Mouse (Mus musculus) bone marrow, adult 2 months (tissue): ENCODE measurements around the gene Nutm1. TPM values are rescaled to one million over a fixed set of nuclear protein-coding genes. Genes with fewer than 3 reads are reported as not detected.

ENCODE experiments used
- H3K27ac ChIP-seq: fragments of 200-500 bp; 2 replicates; pipeline ENCODE4 v1.5.1; 2012; ENCODE audit warnings: low read depth, mild to moderate bottlenecking, control low read depth, inconsistent platforms, low read length; ENCODE audit not compliant: control insufficient read depth, poor library complexity, insufficient read depth
- H3K4me1 ChIP-seq: fragments of 200-500 bp; 2 replicates; pipeline ENCODE4 v1.6.1; 2011; ENCODE audit warnings: low read length; ENCODE audit not compliant: control insufficient read depth, insufficient read depth
- H3K4me3 ChIP-seq: fragments of 200-500 bp; replicated peaks from 2 replicates; pipeline ENCODE3; 2011; ENCODE audit warnings: mild to moderate bottlenecking, low read depth, low read length, control low read depth; ENCODE audit not compliant: control insufficient read depth
- CTCF ChIP-seq: fragments of 200-500 bp; IDR thresholded peaks from 2 replicates; pipeline ENCODE4 v1.5.1; 2011; ENCODE audit warnings: low read length, control low read depth; ENCODE audit not compliant: control insufficient read depth, insufficient read depth
- POLR2A ChIP-seq: fragments of 200-500 bp; IDR thresholded peaks from 2 replicates; pipeline ENCODE4 v1.6.1; 2011; ENCODE audit warnings: low read depth, mild to moderate bottlenecking, control low read depth, low read length, borderline replicate concordance; ENCODE audit not compliant: control insufficient read depth
- WGBS: fragments of 180-500 bp; shearing (Covaris S2); methylation state at CpG from one replicate; pipeline ENCODE4 v1.1.7; 2018; 5-methylcytosine and 5-hydroxymethylcytosine counted together
- polyA plus RNA-seq: library from polyadenylated mRNA; stranded (reverse); fragments of >200 nt; gene quantifications from 2 replicates; pipeline ENCODE4 v1.2.4, GENCODE M21; 2011; ENCODE audit warnings: low replicate concordance; ENCODE audit not compliant: missing spikeins, insufficient read depth, insufficient read length

Gene Nutm1
- polyA plus RNA-seq, 1 experiment = not detected

- Histone ChIP-seq H3K4me3 (no peak overlapping the region), H3K4me1 (no peaks in the 10 kb centered on the region; the same call in 1 of the 2 replicates), H3K27ac (no peak overlapping the region; the same call in 1 of the 2 replicates)
- WGBS = 25% methylated on average over 1 of the region's 1 CpGs
- TF ChIP-seq POLR2A = no peak
- no peak for TF ChIP-seq CTCF
These were observed 26.5 kb downstream of the Nutm1 start for GRCm38 (mm10) chr2:112232623-112233022.

GRCm38 (mm10) chr2:112224356-112224755 is 34.7 kb downstream of the Nutm1 start:
- no peaks in the 10 kb centered on the region for H3K4me1 ChIP-seq
- H3K27ac ChIP-seq = no peak overlapping the region
- WGBS = 75% methylated on average over 4 of the region's 4 CpGs
- no peak overlapping the region for H3K4me3 ChIP-seq
- TF ChIP-seq CTCF (no peak), POLR2A (no peak)

- Histone ChIP-seq H3K27ac (no peak overlapping the region), H3K4me3 (no peak overlapping the region), H3K4me1 (no peaks in the 10 kb centered on the region; the same call in 1 of the 2 replicates)
- TF ChIP-seq CTCF = no peak
- no peak for TF ChIP-seq POLR2A
- 30% methylated on average over 5 of the region's 5 CpGs for WGBS
These were observed 36.5 kb downstream of the Nutm1 start for GRCm38 (mm10) chr2:112222607-112223006.

- WGBS = 69% methylated on average over 5 of the region's 5 CpGs
- Histone ChIP-seq H3K27ac (no peak overlapping the region), H3K4me1 (no peaks in the 10 kb centered on the region; the same call in 1 of the 2 replicates), H3K4me3 (no peak overlapping the region)
- no peak for TF ChIP-seq CTCF
- TF ChIP-seq POLR2A = no peak
These were observed 38.2 kb downstream of the Nutm1 start for GRCm38 (mm10) chr2:112220880-112221279.

- TF ChIP-seq POLR2A (no peak), CTCF (no peak)
- Histone ChIP-seq H3K4me3 (no peak overlapping the region), H3K27ac (no peak overlapping the region), H3K4me1 (no peaks in the 10 kb centered on the region; the same call in 1 of the 2 replicates)
- 44% methylated on average over 6 of the region's 6 CpGs for WGBS
These were observed 41.5 kb downstream of the Nutm1 start for GRCm38 (mm10) chr2:112217614-112218013.

- no peaks in the 10 kb centered on the region; the same call in 1 of the 2 replicates for H3K4me1 ChIP-seq
- 8% methylated on average over 1 of the region's 1 CpGs for WGBS
- TF ChIP-seq POLR2A (no peak), CTCF (peak; percentile 17; the same call in 1 of the 2 replicates)
- no peak overlapping the region for H3K27ac ChIP-seq
- H3K4me3 ChIP-seq = no peak overlapping the region
These were observed 43.1 kb downstream of the Nutm1 start for GRCm38 (mm10) chr2:112215977-112216376.

GRCm38 (mm10) chr2:112210699-112211098 is 48.4 kb downstream of the Nutm1 start:
- Histone ChIP-seq H3K4me3 (no peak overlapping the region), H3K4me1 (no peaks in the 10 kb centered on the region), H3K27ac (no peak overlapping the region)
- 82% methylated on average over 2 of the region's 2 CpGs for WGBS
- TF ChIP-seq CTCF = no peak
- no peak for TF ChIP-seq POLR2A

GRCm38 (mm10) chr2:112210142-112210541 is 48.9 kb downstream of the Nutm1 start:
- no peak overlapping the region for H3K27ac ChIP-seq
- 74% methylated on average over 6 of the region's 6 CpGs for WGBS
- TF ChIP-seq CTCF (no peak), POLR2A (no peak)
- H3K4me1 ChIP-seq = no peaks in the 10 kb centered on the region
- H3K4me3 ChIP-seq = no peak overlapping the region

- no peak overlapping the region for H3K4me3 ChIP-seq
- no peak for TF ChIP-seq POLR2A
- no peak for TF ChIP-seq CTCF
- 72% methylated on average over 6 of the region's 6 CpGs for WGBS
- H3K27ac ChIP-seq = no peak overlapping the region
- no peaks in the 10 kb centered on the region for H3K4me1 ChIP-seq
These were observed 56.0 kb downstream of the Nutm1 start for GRCm38 (mm10) chr2:112203056-112203455.

Other genes starting within 250 kb of the Nutm1 start
- not detected in 2 replicates for gene Olfr1310, start 246.6 kb downstream of the Nutm1 start, polyA plus RNA-seq
- not detected in 2 replicates for gene Olfr1311, start 234.9 kb downstream of the Nutm1 start, polyA plus RNA-seq
- gene Olfr1312, start 209.1 kb downstream of the Nutm1 start, polyA plus RNA-seq = 0.75 TPM in 1 of 2 replicates, not detected in the other
- 0.57 TPM in 1 of 2 replicates, not detected in the other for gene Olfr1313, start 181.4 kb downstream of the Nutm1 start, polyA plus RNA-seq
- not detected in 2 replicates for gene Olfr1314, start 162.5 kb downstream of the Nutm1 start, polyA plus RNA-seq
- not detected in 2 replicates for gene Olfr1315-ps1, start 143.9 kb downstream of the Nutm1 start, polyA plus RNA-seq
- not detected in 2 replicates for gene Olfr1316, start 124.3 kb downstream of the Nutm1 start, polyA plus RNA-seq
- gene Olfr1317, start 119.0 kb downstream of the Nutm1 start, polyA plus RNA-seq = not detected in 2 replicates
- gene Olfr1318, start 105.1 kb downstream of the Nutm1 start, polyA plus RNA-seq = not detected in 2 replicates
- gene Lpcat4, start 19.8 kb downstream of the Nutm1 start, polyA plus RNA-seq = 26.1 and 28.3 TPM in 2 replicates
- gene Nop10, start 2.6 kb upstream of the Nutm1 start, polyA plus RNA-seq = 34.5 and 79.9 TPM in 2 replicates
- gene Slc12a6, start 6.5 kb upstream of the Nutm1 start, polyA plus RNA-seq = 24.4 and 45.4 TPM in 2 replicates
- gene Gm21985, start 7.0 kb upstream of the Nutm1 start, polyA plus RNA-seq = 0.85 TPM in 1 of 2 replicates, not detected in the other
- 9.7 and 14.6 TPM in 2 replicates for gene Emc4, start 108.7 kb upstream of the Nutm1 start, polyA plus RNA-seq
- gene Katnbl1, start 119.9 kb upstream of the Nutm1 start, polyA plus RNA-seq = 5.9 and 10.2 TPM in 2 replicates
- gene Emc7, start 195.7 kb upstream of the Nutm1 start, polyA plus RNA-seq = 2.9 and 4.7 TPM in 2 replicates
- gene Chrm5, start 221.5 kb upstream of the Nutm1 start, polyA plus RNA-seq = not detected in 2 replicates
- gene Aven, start 233.7 kb upstream of the Nutm1 start, polyA plus RNA-seq = 8.0 and 11.1 TPM in 2 replicates